Comparison of ENCODE assay signal across 8 mouse cellular contexts in genomic region chr1:34011051-34011677, GRCm38 (mm10).
DNase-seq lines count a peak whose midpoint lies in the region; ATAC-seq and TF ChIP-seq lines count a peak whose summit lies in the region.

No protein-coding gene starts in this region.

- peak; percentile 49 for TF ChIP-seq CTCF in stomach, postnatal 0 days (IDR thresholded peaks at IDR 0.05; ENCODE audit: low read depth)

- no peaks in the 10 kb centered on the region for H3K36me3 ChIP-seq in embryonic facial prominence, embryonic 14.5 days (ENCODE audit: control insufficient read depth, insufficient read depth, low read length)
- H3K36me3 ChIP-seq in heart, embryonic 13.5 days, result no peaks in the 10 kb centered on the region
- no peaks in the 10 kb centered on the region for H3K36me3 ChIP-seq in kidney, embryonic 16.5 days (ENCODE audit: insufficient read depth, low read length)
- H3K36me3 ChIP-seq in liver, embryonic 15.5 days (replicated peaks), result no peaks in the 10 kb centered on the region
- no peaks in the 10 kb centered on the region for H3K36me3 ChIP-seq in stomach, postnatal 0 days (ENCODE audit: control insufficient read depth, insufficient read depth, low read length)

- peak overlapping the region; percentile 79 for H3K9ac ChIP-seq in embryonic facial prominence, embryonic 14.5 days (ENCODE audit: low read depth, low read length)
- peak overlapping the region; percentile 97 for H3K9ac ChIP-seq in heart, embryonic 13.5 days
- peak overlapping the region; percentile 74 for H3K9ac ChIP-seq in kidney, embryonic 16.5 days (replicated peaks; ENCODE audit: low read length)
- H3K9ac ChIP-seq in liver, embryonic 15.5 days, result peak overlapping the region; percentile 15; the same call in 1 of the 2 replicates
- peak overlapping the region; percentile 69 for H3K9ac ChIP-seq in stomach, postnatal 0 days (ENCODE audit: low read length)

- 3% methylated on average over 19 of the region's 47 CpGs for whole genome bisulfite sequencing in embryonic facial prominence, embryonic 14.5 days
- WGBS in heart, embryonic 13.5 days, result under 1% methylated on average over 47 of the region's 47 CpGs
- under 1% methylated on average over 45 of the region's 47 CpGs for WGBS in kidney, embryonic 16.5 days
- under 1% methylated on average over 47 of the region's 47 CpGs for WGBS in liver, embryonic 15.5 days (ENCODE audit: insufficient replicate concordance)
- WGBS in stomach, postnatal 0 days, result under 1% methylated on average over 29 of the region's 47 CpGs

- no peaks in the 10 kb centered on the region for H3K9me3 ChIP-seq in embryonic facial prominence, embryonic 14.5 days (ENCODE audit: control insufficient read depth, low read length)
- no peaks in the 10 kb centered on the region for H3K9me3 ChIP-seq in heart, embryonic 13.5 days
- no peaks in the 10 kb centered on the region for H3K9me3 ChIP-seq in kidney, embryonic 16.5 days (ENCODE audit: low read length)
- no peaks in the 10 kb centered on the region for H3K9me3 ChIP-seq in liver, embryonic 15.5 days (replicated peaks)
- H3K9me3 ChIP-seq in stomach, postnatal 0 days (ENCODE audit: control insufficient read depth, low read length), result no peaks in the 10 kb centered on the region

- H3K4me2 ChIP-seq in embryonic facial prominence, embryonic 14.5 days (ENCODE audit: low read depth, low read length), result peak overlapping the region; percentile 97
- H3K4me2 ChIP-seq in heart, embryonic 13.5 days, result peak overlapping the region; percentile 87
- H3K4me2 ChIP-seq in kidney, embryonic 16.5 days (replicated peaks; ENCODE audit: low read depth, low read length), result peak overlapping the region; percentile 93
- peak overlapping the region; percentile 68 for H3K4me2 ChIP-seq in liver, embryonic 15.5 days
- peak overlapping the region; percentile 90 for H3K4me2 ChIP-seq in stomach, postnatal 0 days (replicated peaks; ENCODE audit: low read depth)

- H3K27me3 ChIP-seq in embryonic facial prominence, embryonic 14.5 days (replicated peaks; ENCODE audit: control insufficient read depth, insufficient read depth, low read length), result no peaks in the 10 kb centered on the region
- H3K27me3 ChIP-seq in heart, embryonic 13.5 days (replicated peaks), result no peaks in the 10 kb centered on the region
- no peaks in the 10 kb centered on the region for H3K27me3 ChIP-seq in kidney, embryonic 16.5 days (ENCODE audit: insufficient read depth, low read length)
- peaks cover 20% of the 10 kb centered on the region for H3K27me3 ChIP-seq in liver, embryonic 15.5 days
- H3K27me3 ChIP-seq in stomach, postnatal 0 days (ENCODE audit: control insufficient read depth, insufficient read depth, low read length), result no peaks in the 10 kb centered on the region

- ATAC-seq in embryonic facial prominence, embryonic 14.5 days (ENCODE audit: low read depth), result peak; percentile 85
- peak; percentile 72 for ATAC-seq in heart, embryonic 13.5 days (ENCODE audit: extremely low read depth, insufficient number of reproducible peaks, low FRiP score, low TSS enrichment)
- ATAC-seq in kidney, embryonic 16.5 days (ENCODE audit: low FRiP score, low TSS enrichment), result peak; percentile 85
- ATAC-seq in liver, embryonic 15.5 days (ENCODE audit: insufficient read depth), result peak; percentile 68
- peak; percentile 75 for ATAC-seq in stomach, postnatal 0 days (ENCODE audit: low FRiP score, low TSS enrichment)

- H3K4me1 ChIP-seq in embryonic facial prominence, embryonic 14.5 days (ENCODE audit: control insufficient read depth, insufficient read depth, low read length), result peaks cover 16% of the 10 kb centered on the region
- H3K4me1 ChIP-seq in heart, embryonic 13.5 days, result peaks cover 34% of the 10 kb centered on the region
- peaks cover 18% of the 10 kb centered on the region for H3K4me1 ChIP-seq in kidney, embryonic 16.5 days (ENCODE audit: insufficient read depth, low read length)
- 0 out of 2 replicates have a peak, but pooled peaks cover 3% of the 10 kb centered on the region for H3K4me1 ChIP-seq in liver, embryonic 15.5 days (replicated peaks)
- 0 out of 2 replicates have a peak, but pooled peaks cover 4% of the 10 kb centered on the region for H3K4me1 ChIP-seq in stomach, postnatal 0 days (replicated peaks; ENCODE audit: control insufficient read depth, insufficient read depth)

- no peak for TF ChIP-seq EP300 in stomach, postnatal 0 days (optimal IDR thresholded peaks at IDR 0.05)

- H3K27ac ChIP-seq in embryonic facial prominence, embryonic 14.5 days (replicated peaks; ENCODE audit: low read depth, low read length), result no peak overlapping the region; the same call in 1 of the 2 replicates
- peak overlapping the region; percentile 90 for H3K27ac ChIP-seq in heart, embryonic 13.5 days (replicated peaks)
- H3K27ac ChIP-seq in kidney, embryonic 16.5 days (ENCODE audit: low read length), result peak overlapping the region; percentile 70
- H3K27ac ChIP-seq in liver, embryonic 15.5 days (replicated peaks), result no peak overlapping the region
- H3K27ac ChIP-seq in stomach, postnatal 0 days (replicated peaks), result peak overlapping the region; percentile 3; the same call in 1 of the 2 replicates

- H3K4me3 ChIP-seq in embryonic facial prominence, embryonic 14.5 days (ENCODE audit: low read depth, low read length), result peak overlapping the region; percentile 76
- H3K4me3 ChIP-seq in heart, embryonic 13.5 days, result peak overlapping the region; percentile 90
- H3K4me3 ChIP-seq in kidney, embryonic 16.5 days (ENCODE audit: low read length), result peak overlapping the region; percentile 73
- H3K4me3 ChIP-seq in liver, embryonic 15.5 days (replicated peaks), result peak overlapping the region; percentile 58
- H3K4me3 ChIP-seq in stomach, postnatal 0 days (ENCODE audit: low read depth, low read length), result peak overlapping the region; percentile 67

- peak; percentile 81 for DNase-seq in 3T3-L1 (ENCODE audit: low read depth, low spot score)
- peak; percentile 77 for DNase-seq in adrenal gland, postnatal 25 days
- DNase-seq in embryonic facial prominence, embryonic 14.5 days (ENCODE audit: low spot score), result peak; percentile 79
- DNase-seq in natural killer cell, adult 2 months (ENCODE audit: low spot score in 2 of 2), result peak; percentile 28 to 32
- peak; percentile 58 for DNase-seq in stomach, postnatal 0 days (ENCODE audit: low spot score)

Comparison
In these comparisons a context has a peak if more than half of its experiments do, and no peak if none do; other contexts are left out.
1. DNase-seq: peak in every context shown above with its lines; median percentile 81 in 3T3-L1; 79 in embryonic facial prominence, embryonic 14.5 days; 77 in adrenal gland, postnatal 25 days; 58 in stomach, postnatal 0 days; 30 in natural killer cell, adult 2 months.
2. H3K27ac ChIP-seq: peak in heart, embryonic 13.5 days (single experiment), kidney, embryonic 16.5 days (single experiment) and stomach, postnatal 0 days (single experiment); none in embryonic facial prominence, embryonic 14.5 days (single experiment) and liver, embryonic 15.5 days (single experiment).
3. H3K9ac ChIP-seq: peak in every context shown above with its lines; median percentile 97 in heart, embryonic 13.5 days; 79 in embryonic facial prominence, embryonic 14.5 days; 74 in kidney, embryonic 16.5 days; 69 in stomach, postnatal 0 days; 15 in liver, embryonic 15.5 days.
4. Peak in every context shown above with its lines, with median percentiles within 50 percentile points of each other: ATAC-seq, H3K4me2 ChIP-seq and H3K4me3 ChIP-seq.